Mouse (Mus musculus): ENCODE results near the gene 1700025G04Rik. TPM values are rescaled to one million over a fixed set of nuclear protein-coding genes. Genes with fewer than 3 reads are reported as not detected.

The 1700025G04Rik gene
- polyA plus RNA-seq, 1 experiment from 2014 or later: 16.7 TPM

GRCm38 (mm10) chr1:152016663-152017062, 73.3 kb downstream of the 1700025G04Rik start:
- Histone ChIP-seq H3K4me3 (ENCODE audit: low read length) (no peak overlapping the region), H3K4me1 (replicated peaks; ENCODE audit: control insufficient read depth, insufficient read depth, low read length) (peaks cover 5% of the 10 kb centered on the region), H3K4me2 (ENCODE audit: low read depth, low read length) (no peak overlapping the region), H3K9ac (ENCODE audit: low read length) (no peak overlapping the region), H3K9me3 (ENCODE audit: control insufficient read depth, low read length) (no peaks in the 10 kb centered on the region), H3K36me3 (ENCODE audit: control insufficient read depth, insufficient read depth, low read length) (no peaks in the 10 kb centered on the region), H3K27me3 (ENCODE audit: control insufficient read depth, insufficient read depth, low read depth, low read length) (no peaks in the 10 kb centered on the region), H3K27ac (ENCODE audit: low read length) (no peak overlapping the region)
- WGBS: 81% methylated on average over 3 of the region's 3 CpGs
- no peak for ATAC-seq (ENCODE audit: low read depth)

- H3K4me1 ChIP-seq (replicated peaks; ENCODE audit: control insufficient read depth, insufficient read depth, low read length): peaks cover 5% of the 10 kb centered on the region
- H3K27ac ChIP-seq (ENCODE audit: low read length): no peak overlapping the region
- no peak overlapping the region for H3K4me3 ChIP-seq (ENCODE audit: low read length)
- no peaks in the 10 kb centered on the region for H3K9me3 ChIP-seq (ENCODE audit: control insufficient read depth, low read length)
- H3K36me3 ChIP-seq (ENCODE audit: control insufficient read depth, insufficient read depth, low read length): no peaks in the 10 kb centered on the region
- 70% methylated on average over 7 of the region's 7 CpGs for WGBS
- no peak overlapping the region for H3K9ac ChIP-seq (ENCODE audit: low read length)
- ATAC-seq (ENCODE audit: low read depth): peak; percentile 44
- H3K27me3 ChIP-seq (ENCODE audit: control insufficient read depth, insufficient read depth, low read depth, low read length): no peaks in the 10 kb centered on the region
- no peak overlapping the region for H3K4me2 ChIP-seq (ENCODE audit: low read depth, low read length)
Measured at GRCm38 (mm10) chr1:152015555-152016125, 74.3 kb downstream of the 1700025G04Rik start.

GRCm38 (mm10) chr1:152011741-152012140, 78.2 kb downstream of the 1700025G04Rik start:
- Histone ChIP-seq H3K27ac (ENCODE audit: low read length) (no peak overlapping the region), H3K9ac (ENCODE audit: low read length) (no peak overlapping the region), H3K4me2 (ENCODE audit: low read depth, low read length) (no peak overlapping the region), H3K27me3 (ENCODE audit: control insufficient read depth, insufficient read depth, low read depth, low read length) (no peaks in the 10 kb centered on the region), H3K4me1 (replicated peaks; ENCODE audit: control insufficient read depth, insufficient read depth, low read length) (peaks cover 5% of the 10 kb centered on the region), H3K4me3 (ENCODE audit: low read length) (no peak overlapping the region), H3K36me3 (ENCODE audit: control insufficient read depth, insufficient read depth, low read length) (no peaks in the 10 kb centered on the region), H3K9me3 (ENCODE audit: control insufficient read depth, low read length) (no peaks in the 10 kb centered on the region)
- 82% methylated on average over 5 of the region's 5 CpGs for WGBS
- no peak for ATAC-seq (ENCODE audit: low read depth)

GRCm38 (mm10) chr1:152010251-152010980, 79.5 kb downstream of the 1700025G04Rik start:
- peaks cover under 1% of the 10 kb centered on the region for H3K4me1 ChIP-seq (replicated peaks; ENCODE audit: control insufficient read depth, insufficient read depth, low read length)
- no peaks in the 10 kb centered on the region for H3K9me3 ChIP-seq (ENCODE audit: control insufficient read depth, low read length)
- no peak overlapping the region for H3K9ac ChIP-seq (ENCODE audit: low read length)
- no peaks in the 10 kb centered on the region; the same call in 1 of the 2 replicates for H3K36me3 ChIP-seq (ENCODE audit: control insufficient read depth, insufficient read depth, low read length)
- ATAC-seq (ENCODE audit: low read depth): no peak
- no peak overlapping the region for H3K27ac ChIP-seq (ENCODE audit: low read length)
- no peak overlapping the region for H3K4me2 ChIP-seq (ENCODE audit: low read depth, low read length)
- WGBS: 83% methylated on average over 13 of the region's 13 CpGs
- no peak overlapping the region for H3K4me3 ChIP-seq (ENCODE audit: low read length)
- no peaks in the 10 kb centered on the region for H3K27me3 ChIP-seq (ENCODE audit: control insufficient read depth, insufficient read depth, low read depth, low read length)

- WGBS: 45% methylated on average over 8 of the region's 8 CpGs
- H3K9ac ChIP-seq (ENCODE audit: low read length): no peak overlapping the region
- H3K27me3 ChIP-seq (ENCODE audit: control insufficient read depth, insufficient read depth, low read depth, low read length): no peaks in the 10 kb centered on the region
- ATAC-seq (ENCODE audit: low read depth): 0 out of 2 replicates have a peak, but pooled peaks have one; percentile 47
- H3K9me3 ChIP-seq (ENCODE audit: control insufficient read depth, low read length): no peaks in the 10 kb centered on the region
- peaks cover 2% of the 10 kb centered on the region; the same call in 1 of the 2 replicates for H3K36me3 ChIP-seq (ENCODE audit: control insufficient read depth, insufficient read depth, low read length)
- no peak overlapping the region for H3K4me3 ChIP-seq (ENCODE audit: low read length)
- no peak overlapping the region for H3K4me2 ChIP-seq (ENCODE audit: low read depth, low read length)
- H3K4me1 ChIP-seq (replicated peaks; ENCODE audit: control insufficient read depth, insufficient read depth, low read length): no peaks in the 10 kb centered on the region
- no peak overlapping the region for H3K27ac ChIP-seq (ENCODE audit: low read length)
Measured at GRCm38 (mm10) chr1:152008473-152008991, 81.4 kb downstream of the 1700025G04Rik start.

GRCm38 (mm10) chr1:152006529-152006928, 83.4 kb downstream of the 1700025G04Rik start:
- H3K4me1 ChIP-seq (replicated peaks; ENCODE audit: control insufficient read depth, insufficient read depth, low read length): no peaks in the 10 kb centered on the region
- WGBS: 82% methylated on average over 6 of the region's 6 CpGs
- peaks cover 2% of the 10 kb centered on the region; the same call in 1 of the 2 replicates for H3K36me3 ChIP-seq (ENCODE audit: control insufficient read depth, insufficient read depth, low read length)
- H3K9ac ChIP-seq (ENCODE audit: low read length): no peak overlapping the region
- H3K27me3 ChIP-seq (ENCODE audit: control insufficient read depth, insufficient read depth, low read depth, low read length): no peaks in the 10 kb centered on the region
- ATAC-seq (ENCODE audit: low read depth): no peak
- H3K9me3 ChIP-seq (ENCODE audit: control insufficient read depth, low read length): no peaks in the 10 kb centered on the region
- no peak overlapping the region for H3K4me2 ChIP-seq (ENCODE audit: low read depth, low read length)
- no peak overlapping the region for H3K4me3 ChIP-seq (ENCODE audit: low read length)
- no peak overlapping the region for H3K27ac ChIP-seq (ENCODE audit: low read length)

- WGBS: 91% methylated on average over 6 of the region's 6 CpGs
- H3K4me2 ChIP-seq (ENCODE audit: low read depth, low read length): no peak overlapping the region
Measured at GRCm38 (mm10) chr1:152004509-152004908, 85.4 kb downstream of the 1700025G04Rik start.

GRCm38 (mm10) chr1:152000461-152000860, 89.5 kb downstream of the 1700025G04Rik start:
- Histone ChIP-seq H3K27ac (ENCODE audit: low read length) (no peak overlapping the region), H3K4me2 (ENCODE audit: low read depth, low read length) (no peak overlapping the region), H3K9ac (ENCODE audit: low read length) (no peak overlapping the region), H3K4me1 (replicated peaks; ENCODE audit: control insufficient read depth, insufficient read depth, low read length) (peaks cover 5% of the 10 kb centered on the region), H3K27me3 (ENCODE audit: control insufficient read depth, insufficient read depth, low read depth, low read length) (no peaks in the 10 kb centered on the region), H3K36me3 (ENCODE audit: control insufficient read depth, insufficient read depth, low read length) (peaks cover 2% of the 10 kb centered on the region; the same call in 1 of the 2 replicates), H3K9me3 (ENCODE audit: control insufficient read depth, low read length) (no peaks in the 10 kb centered on the region), H3K4me3 (ENCODE audit: low read length) (no peak overlapping the region)
- 77% methylated on average over 5 of the region's 5 CpGs for WGBS
- no peak for ATAC-seq (ENCODE audit: low read depth)

More at GRCm38 (mm10) chr1:152004509-152004908, 85.4 kb downstream of the 1700025G04Rik start:
- H3K9ac ChIP-seq (ENCODE audit: low read length): no peak overlapping the region
- H3K27ac ChIP-seq (ENCODE audit: low read length): no peak overlapping the region
- H3K4me1 ChIP-seq (replicated peaks; ENCODE audit: control insufficient read depth, insufficient read depth, low read length): no peaks in the 10 kb centered on the region
- no peak for ATAC-seq (ENCODE audit: low read depth)
- H3K9me3 ChIP-seq (ENCODE audit: control insufficient read depth, low read length): no peaks in the 10 kb centered on the region
- no peak overlapping the region for H3K4me3 ChIP-seq (ENCODE audit: low read length)
- peaks cover 2% of the 10 kb centered on the region; the same call in 1 of the 2 replicates for H3K36me3 ChIP-seq (ENCODE audit: control insufficient read depth, insufficient read depth, low read length)
- H3K27me3 ChIP-seq (ENCODE audit: control insufficient read depth, insufficient read depth, low read depth, low read length): no peaks in the 10 kb centered on the region

GRCm38 (mm10) chr1:151999424-151999842, 90.5 kb downstream of the 1700025G04Rik start:
- H3K4me3 ChIP-seq (ENCODE audit: low read length): no peak overlapping the region
- H3K9ac ChIP-seq (ENCODE audit: low read length): no peak overlapping the region
- H3K27ac ChIP-seq (ENCODE audit: low read length): no peak overlapping the region
- H3K27me3 ChIP-seq (ENCODE audit: control insufficient read depth, insufficient read depth, low read depth, low read length): no peaks in the 10 kb centered on the region
- no peak overlapping the region for H3K4me2 ChIP-seq (ENCODE audit: low read depth, low read length)
- H3K9me3 ChIP-seq (ENCODE audit: control insufficient read depth, low read length): no peaks in the 10 kb centered on the region
- peaks cover 5% of the 10 kb centered on the region for H3K4me1 ChIP-seq (replicated peaks; ENCODE audit: control insufficient read depth, insufficient read depth, low read length)
- ATAC-seq (ENCODE audit: low read depth): no peak
- WGBS: 73% methylated on average over 7 of the region's 7 CpGs
- no peaks in the 10 kb centered on the region for H3K36me3 ChIP-seq (ENCODE audit: control insufficient read depth, insufficient read depth, low read length)

Measured in lung, embryonic 16.5 days (tissue).